9 mouse cellular contexts compared by ENCODE assay signal in genomic region chr16:91962894-91963555, GRCm38 (mm10).
A peak's percentile ranks its signal among the peaks of the same experiment; 100 is the strongest.
DNase-seq lines count a peak whose midpoint lies in the region; ATAC-seq lines count a peak whose summit lies in the region.
"Had no signal": no experiment of that assay in that cellular context is flagged by ENCODE, and none has a peak within 500 bp of the region (broad histone marks: within the 10 kb centered on the region; RNA-seq: fewer than 3 reads in every experiment).

No protein-coding gene starts in this region.

- ATAC-seq in cerebellum, adult (ENCODE audit: insufficient number of reproducible peaks, low FRiP score, low TSS enrichment), result no peak
- no peak for ATAC-seq in limb, embryonic 13.5 days (ENCODE audit: low FRiP score, low read depth)

- DNase-seq in cerebellum, postnatal 10 days, result peak; percentile 86 to 92
- peak; percentile 79 for DNase-seq in embryo, embryonic 10 days (ENCODE audit: low spot score)
- peak; percentile 74 for DNase-seq in induced T-regulatory cell, adult 2 months (ENCODE audit: low read depth)
- DNase-seq in right cerebral cortex, postnatal 4 days, result peak; percentile 62
- DNase-seq in gastrocnemius, adult 8-10 months (ENCODE audit: low spot score in 2 of 2), result no peak
- no peak for DNase-seq in thymus, postnatal 0 days (ENCODE audit: low spot score)

- no peak overlapping the region for H3K4me3 ChIP-seq in limb, embryonic 13.5 days
- H3K4me3 ChIP-seq: embryonic facial prominence, embryonic 15.5 days had no signal

- 0 out of 2 replicates have a peak overlapping the region, but pooled peaks have one; percentile 34 for H3K4me2 ChIP-seq in limb, embryonic 13.5 days (replicated peaks)

- WGBS in limb, embryonic 13.5 days, result 61% methylated on average over 14 of the region's 14 CpGs

- no peak overlapping the region for H3K27ac ChIP-seq in limb, embryonic 13.5 days

- H3K27me3 ChIP-seq in limb, embryonic 13.5 days, result no peaks in the 10 kb centered on the region
- H3K27me3 ChIP-seq: embryonic facial prominence, embryonic 15.5 days had no signal

- peaks cover 18% of the 10 kb centered on the region for H3K4me1 ChIP-seq in limb, embryonic 13.5 days

- H3K9ac ChIP-seq in limb, embryonic 13.5 days, result no peak overlapping the region
- H3K9ac ChIP-seq: embryonic facial prominence, embryonic 15.5 days had no signal

- H3K36me3 ChIP-seq in limb, embryonic 13.5 days, result no peaks in the 10 kb centered on the region
- H3K36me3 ChIP-seq: embryonic facial prominence, embryonic 15.5 days had no signal

- no peaks in the 10 kb centered on the region for H3K9me3 ChIP-seq in limb, embryonic 13.5 days
- H3K9me3 ChIP-seq: embryonic facial prominence, embryonic 15.5 days had no signal

Comparison
In these comparisons a context has a peak if more than half of its experiments do, and no peak if none do; other contexts are left out.
1. DNase-seq: peak in cerebellum, postnatal 10 days (2 of 2), embryo, embryonic 10 days (single experiment), induced T-regulatory cell, adult 2 months (single experiment) and right cerebral cortex, postnatal 4 days (single experiment); none in gastrocnemius, adult 8-10 months (0 of 2) and thymus, postnatal 0 days (single experiment).